Mouse (Mus musculus) heart, postnatal 0 days (tissue): ENCODE results near the gene Tfr2. TPM values are rescaled to one million over a fixed set of nuclear protein-coding genes. Genes with fewer than 3 reads are reported as not detected.

ENCODE experiments used
- ATAC-seq: fragments of 200-750 bp; cut with Nextera tagmentation; 2 replicates; pipeline ENCODE4 v1.8.0; 2017; ENCODE audit warnings: low read depth, moderate number of reproducible peaks, moderate library complexity; ENCODE audit not compliant: insufficient read depth
- DNase-seq: peaks from one replicate; pipeline ENCODE4 v3.0.0-alpha.2; 2016; ENCODE audit warnings: low spot score
- H3K27ac ChIP-seq: fragments of 300-500 bp; sonication (generic); 2 replicates; pipeline ENCODE4 v1.5.1; 2014; ENCODE audit warnings: low read depth, mild to moderate bottlenecking
- H3K27me3 ChIP-seq: fragments of 300-500 bp; sonication (generic); 2 replicates; pipeline ENCODE4 v1.6.1; 2014; ENCODE audit warnings: low read length, mixed read lengths; ENCODE audit not compliant: control insufficient read depth, insufficient read depth
- H3K36me3 ChIP-seq: fragments of 300-500 bp; sonication (generic); replicated peaks from 2 replicates; pipeline ENCODE4 v1.6.1; 2014; ENCODE audit warnings: low read length, mixed read lengths; ENCODE audit not compliant: control insufficient read depth, insufficient read depth
- H3K4me1 ChIP-seq: fragments of 300-500 bp; sonication (generic); 2 replicates; pipeline ENCODE4 v1.6.1; 2014; ENCODE audit warnings: antibody characterized with exemption; ENCODE audit not compliant: control insufficient read depth, insufficient read depth
- H3K4me2 ChIP-seq: fragments of 300-500 bp; sonication (generic); 2 replicates; pipeline ENCODE4 v1.6.1; 2014; ENCODE audit warnings: low read depth, mild to moderate bottlenecking, low read length, moderate library complexity
- H3K4me3 ChIP-seq: fragments of 300-500 bp; sonication (generic); 2 replicates; pipeline ENCODE4 v1.5.1; 2014; ENCODE audit warnings: low read depth, low read length
- H3K9ac ChIP-seq: fragments of 300-500 bp; sonication (generic); replicated peaks from 2 replicates; pipeline ENCODE4 v1.6.1; 2014; ENCODE audit warnings: low read depth, low read length, mixed read lengths
- H3K9me3 ChIP-seq: fragments of 300-500 bp; sonication (generic); replicated peaks from 2 replicates; pipeline ENCODE4 v1.6.1; 2016; ENCODE audit warnings: low read length; ENCODE audit not compliant: control insufficient read depth
- CTCF ChIP-seq: IDR thresholded peaks from 2 replicates; pipeline ENCODE4 v1.5.1; 2016; ENCODE audit warnings: antibody characterized with exemption, control low read depth, low read depth
- EP300 ChIP-seq: IDR thresholded peaks from 2 replicates; pipeline ENCODE4 v1.6.1; 2016; ENCODE audit warnings: antibody characterized with exemption, low read depth
- WGBS: fragments of 180-500 bp; shearing (Covaris S2); extraction: QIAGEN DNeasy Blood & Tissue Kit; methylation state at CpG from one replicate; pipeline ENCODE4 v1.1.7; 2014; 5-methylcytosine and 5-hydroxymethylcytosine counted together
- polyA plus RNA-seq: library from polyadenylated mRNA; unstranded; fragments of >200 nt; fragmentation: Nextera tagmentation; extraction: Ambion mirVana; gene quantifications from 2 replicates; pipeline ENCODE4 v1.2.1, GENCODE M21; 2015
- total RNA-seq: library from RNA; depleted of rRNA; stranded (reverse); fragments of >200 nt; gene quantifications from 2 replicates; pipeline ENCODE4 v1.2.3, GENCODE M21; 2014; ENCODE audit warnings: low replicate concordance

Gene Tfr2
- total and polyA plus RNA-seq, 2 experiments from 2014 or later, result 0.07 TPM; not detected in 1

GRCm38 (mm10) chr5:137525511-137525910, 44.1 kb upstream of the Tfr2 start:
- Histone ChIP-seq H3K27ac (no peak overlapping the region), H3K9me3 (no peaks in the 10 kb centered on the region), H3K9ac (no peak overlapping the region), H3K4me2 (no peak overlapping the region), H3K27me3 (no peaks in the 10 kb centered on the region), H3K4me3 (no peak overlapping the region), H3K4me1 (peaks cover 6% of the 10 kb centered on the region; the same call in 1 of the 2 replicates), H3K36me3 (peaks cover 96% of the 10 kb centered on the region)
- DNase-seq (no peak), ATAC-seq (no peak)
- WGBS, result 73% methylated on average over 16 of the region's 16 CpGs
- TF ChIP-seq CTCF (no peak), EP300 (no peak)

- TF ChIP-seq EP300 (0 out of 2 replicates have a peak, but pooled peaks have one; percentile 21), CTCF (no peak)
- Histone ChIP-seq H3K9me3 (no peaks in the 10 kb centered on the region), H3K4me2 (no peak overlapping the region), H3K4me3 (no peak overlapping the region), H3K4me1 (peaks cover 6% of the 10 kb centered on the region; the same call in 1 of the 2 replicates), H3K9ac (no peak overlapping the region), H3K27ac (peak overlapping the region; percentile 15; the same call in 1 of the 2 replicates), H3K27me3 (no peaks in the 10 kb centered on the region), H3K36me3 (peaks cover 88% of the 10 kb centered on the region)
- 45% methylated on average over 16 of the region's 16 CpGs for WGBS
- ATAC-seq (no peak), DNase-seq (no peak)
Observed at GRCm38 (mm10) chr5:137526192-137526936, 43.3 kb upstream of the Tfr2 start.

DNA sequence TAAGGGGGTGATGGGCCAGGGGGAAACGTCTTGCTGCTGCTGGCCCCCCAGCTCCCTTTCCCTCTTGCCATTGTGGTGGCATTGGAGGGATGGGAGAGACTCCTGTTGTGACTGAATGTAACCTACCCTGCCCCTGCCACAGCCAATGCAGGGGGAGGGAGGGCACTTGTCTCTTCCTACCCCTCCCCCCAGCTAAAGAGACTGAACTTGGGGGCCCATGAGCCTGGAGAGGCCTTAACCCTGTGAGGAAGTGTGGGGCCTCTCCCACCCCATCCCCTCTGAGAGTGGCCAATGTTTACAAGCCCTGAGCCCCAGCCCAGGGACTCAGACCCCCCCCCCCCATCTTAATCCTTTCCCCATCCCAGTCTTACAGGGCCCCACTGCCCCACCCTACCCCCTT, 42.2 kb upstream of the Tfr2 start:
- WGBS, result 65% methylated on average over 1 of the region's 1 CpGs
- H3K9me3 ChIP-seq, result no peaks in the 10 kb centered on the region
- TF ChIP-seq EP300, result no peak
- no peak for TF ChIP-seq CTCF
- ATAC-seq (no peak), DNase-seq (no peak)
- H3K27me3 ChIP-seq, result no peaks in the 10 kb centered on the region
- H3K36me3 ChIP-seq, result peaks cover 77% of the 10 kb centered on the region
- H3K9ac ChIP-seq, result no peak overlapping the region
- H3K4me1 ChIP-seq, result peaks cover 6% of the 10 kb centered on the region; the same call in 1 of the 2 replicates
- H3K4me3 ChIP-seq, result no peak overlapping the region
- no peak overlapping the region for H3K4me2 ChIP-seq
- H3K27ac ChIP-seq, result no peak overlapping the region

DNA sequence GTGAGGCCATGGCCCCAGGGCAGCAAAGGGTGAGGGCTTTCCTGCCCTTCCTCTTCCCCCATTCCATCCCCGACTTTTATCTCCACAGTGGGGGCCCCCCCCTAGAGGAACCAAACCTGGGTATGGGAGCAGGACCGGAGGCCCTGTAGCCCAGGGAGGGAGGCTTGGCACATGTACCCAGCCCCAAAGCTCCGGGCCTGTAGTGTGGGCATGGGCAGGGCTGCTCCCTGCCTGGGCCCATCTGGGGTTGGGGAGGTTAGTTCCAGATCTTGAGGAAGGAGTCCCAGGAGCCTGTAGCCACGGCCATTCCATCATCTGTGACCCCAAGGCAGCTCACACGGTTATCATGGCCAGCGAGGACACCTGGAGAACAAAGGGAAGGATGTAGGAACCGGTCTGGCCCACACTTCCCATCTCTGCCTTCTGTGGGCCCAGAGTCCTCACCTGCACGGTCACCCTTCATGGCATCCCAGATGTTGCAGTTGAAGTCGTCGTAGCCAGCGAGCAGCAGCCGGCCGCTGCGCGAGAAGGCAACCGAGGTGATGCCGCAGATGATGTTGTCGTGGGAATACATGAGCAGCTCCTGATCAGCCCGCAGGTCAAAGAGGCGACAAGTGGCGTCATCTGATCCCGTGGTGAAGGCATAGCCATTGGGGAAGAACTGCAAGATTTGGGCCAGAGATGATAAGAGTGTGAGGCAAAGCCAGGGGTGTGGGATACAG, 41.2 kb upstream of the Tfr2 start:
- Histone ChIP-seq H3K27ac (no peak overlapping the region), H3K27me3 (no peaks in the 10 kb centered on the region), H3K4me3 (no peak overlapping the region), H3K4me2 (no peak overlapping the region), H3K9me3 (no peaks in the 10 kb centered on the region), H3K4me1 (peaks cover 6% of the 10 kb centered on the region; the same call in 1 of the 2 replicates), H3K9ac (no peak overlapping the region), H3K36me3 (peaks cover 67% of the 10 kb centered on the region)
- ATAC-seq, result no peak
- TF ChIP-seq CTCF (no peak), EP300 (no peak)
- no peak for DNase-seq
- 75% methylated on average over 22 of the region's 22 CpGs for WGBS

DNA sequence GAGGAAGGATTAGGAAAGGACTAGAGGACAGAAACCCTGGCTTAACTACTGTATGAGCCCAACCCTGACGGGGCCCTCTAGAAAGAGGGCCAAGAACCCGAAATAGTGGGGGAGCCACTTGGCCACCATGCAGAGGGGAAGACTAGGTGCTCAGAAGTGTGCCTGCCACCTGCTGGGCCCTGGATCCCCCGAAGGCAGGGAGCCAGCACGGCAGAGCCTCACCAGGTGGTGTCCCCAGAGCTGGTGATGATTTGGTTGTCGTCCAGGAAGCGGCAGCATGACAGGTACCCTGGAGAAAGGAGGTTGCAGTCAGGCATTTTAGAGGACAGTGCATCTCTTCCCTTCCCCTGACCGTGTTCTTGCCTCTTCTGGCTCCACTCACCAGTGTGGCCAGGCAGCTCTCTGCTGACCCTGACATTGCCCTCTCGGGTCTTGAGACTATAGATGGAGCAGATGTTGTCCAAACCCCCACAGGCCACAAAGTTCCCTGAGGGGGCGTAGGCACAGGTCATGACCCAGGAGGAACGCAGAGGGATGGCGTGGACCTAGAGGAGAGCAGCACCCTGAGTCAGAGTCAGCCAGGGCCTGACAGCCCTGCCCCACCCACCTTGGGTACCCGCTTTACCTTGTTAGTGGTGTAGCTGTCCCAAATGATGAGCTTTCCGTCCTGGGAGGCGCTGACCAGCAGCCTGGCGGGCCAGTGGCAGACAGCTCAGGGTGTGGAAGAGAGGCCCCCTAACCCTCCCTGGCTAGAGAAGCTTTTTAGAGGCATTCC, 40.2 kb upstream of the Tfr2 start:
- no peak for TF ChIP-seq EP300
- no peak for TF ChIP-seq CTCF
- WGBS, result 72% methylated on average over 15 of the region's 15 CpGs
- ATAC-seq, result no peak
- Histone ChIP-seq H3K9me3 (no peaks in the 10 kb centered on the region), H3K36me3 (peaks cover 57% of the 10 kb centered on the region), H3K9ac (no peak overlapping the region), H3K4me2 (no peak overlapping the region), H3K27ac (no peak overlapping the region), H3K4me1 (peaks cover 6% of the 10 kb centered on the region; the same call in 1 of the 2 replicates), H3K4me3 (no peak overlapping the region), H3K27me3 (no peaks in the 10 kb centered on the region)
- DNase-seq, result no peak
